Mouse (Mus musculus) mouse embryonic stem cell (cell line): ENCODE results near the gene Nrg3.

Experiments used
- in situ Hi-C, 2 experiments: fragments of 300-500 bp; cut with MboI; formaldehyde crosslinking; loops; 1 replicate in 1 of 2; 3 replicates in 1 of 2; pipeline ENCODE4 v1.14.3; 2019 to 2020; ENCODE audit warnings: low sequenced_read_pairs in 2 of 2, low pct_unique_long_range_greater_than_20kb in 1 of 2, mixed read lengths in 1 of 2; ENCODE audit not compliant: unreplicated experiment in 1 of 2

Gene Nrg3

GRCm38 (mm10) chr14:39472790-39473761 lies at the start of gene Nrg3:
Gene Nrg3 (minus strand): TSS chr14:39473088.
- in situ Hi-C loops = no loop called here

GRCm38 (mm10) chr14:39508956-39509355 lies 36.1 kb upstream of the Nrg3 start:
- in situ Hi-C loops = no loop called here

GRCm38 (mm10) chr14:39473771-39474211 lies 903 bp upstream of the Nrg3 start:
- in situ Hi-C loops = no loop called here

- in situ Hi-C loops = no loop called here
Observed at GRCm38 (mm10) chr14:39472146-39472751, 639 bp downstream of the Nrg3 start.

- in situ Hi-C loops = no loop called here
Observed at GRCm38 (mm10) chr14:39471236-39471981, 1.5 kb downstream of the Nrg3 start.

- in situ Hi-C loops = no loop called here
Observed at GRCm38 (mm10) chr14:39445501-39445900, 27.4 kb downstream of the Nrg3 start.

- in situ Hi-C loops = no loop called here
Observed at GRCm38 (mm10) chr14:39428503-39428902, 44.4 kb downstream of the Nrg3 start.

- in situ Hi-C loops = no loop called here
Observed at GRCm38 (mm10) chr14:39421874-39422273, 51.0 kb downstream of the Nrg3 start.

GRCm38 (mm10) chr14:39413270-39413669 lies 59.6 kb downstream of the Nrg3 start:
- in situ Hi-C loops = no loop called here

- in situ Hi-C loops = no loop called here
Observed at GRCm38 (mm10) chr14:39386845-39387244, 86.0 kb downstream of the Nrg3 start.

GRCm38 (mm10) chr14:39381321-39381720 lies 91.6 kb downstream of the Nrg3 start:
- in situ Hi-C loops = no loop called here

GRCm38 (mm10) chr14:39373220-39373619 lies 99.7 kb downstream of the Nrg3 start:
- in situ Hi-C loops = no loop called here

GRCm38 (mm10) chr14:39356251-39356650 lies 116.6 kb downstream of the Nrg3 start:
- in situ Hi-C loops = no loop called here

- in situ Hi-C loops = no loop called here
Observed at GRCm38 (mm10) chr14:39351979-39352737, 120.7 kb downstream of the Nrg3 start.

GRCm38 (mm10) chr14:39317424-39318110 lies 155.3 kb downstream of the Nrg3 start:
- in situ Hi-C loops = no loop called here

GRCm38 (mm10) chr14:39314111-39314510 lies 158.8 kb downstream of the Nrg3 start:
- in situ Hi-C loops = no loop called here

- in situ Hi-C loops = no loop called here
Observed at GRCm38 (mm10) chr14:39265121-39265520, 207.8 kb downstream of the Nrg3 start.

- in situ Hi-C loops = no loop called here
Observed at GRCm38 (mm10) chr14:39264422-39264821, 208.5 kb downstream of the Nrg3 start.
